Mouse (Mus musculus) thymus, adult 2 months (tissue): ENCODE data around the gene Prr15l.

Experiments
- CTCF ChIP-seq: fragments of 200-500 bp; IDR thresholded peaks from 2 replicates; pipeline ENCODE4 v1.5.1; 2012; ENCODE audit warnings: mild to moderate bottlenecking, control low read depth, low read length, moderate library complexity, borderline replicate concordance; ENCODE audit not compliant: control insufficient read depth, poor library complexity, insufficient read depth; ENCODE audit errors: extremely low read depth
- POLR2A ChIP-seq: fragments of 200-500 bp; IDR thresholded peaks from 2 replicates; pipeline ENCODE4 v1.6.1; 2012; ENCODE audit warnings: mild to moderate bottlenecking, low read length, control low read depth, moderate library complexity; ENCODE audit not compliant: control insufficient read depth, poor library complexity, insufficient read depth; ENCODE audit errors: extremely low read depth

DNA sequence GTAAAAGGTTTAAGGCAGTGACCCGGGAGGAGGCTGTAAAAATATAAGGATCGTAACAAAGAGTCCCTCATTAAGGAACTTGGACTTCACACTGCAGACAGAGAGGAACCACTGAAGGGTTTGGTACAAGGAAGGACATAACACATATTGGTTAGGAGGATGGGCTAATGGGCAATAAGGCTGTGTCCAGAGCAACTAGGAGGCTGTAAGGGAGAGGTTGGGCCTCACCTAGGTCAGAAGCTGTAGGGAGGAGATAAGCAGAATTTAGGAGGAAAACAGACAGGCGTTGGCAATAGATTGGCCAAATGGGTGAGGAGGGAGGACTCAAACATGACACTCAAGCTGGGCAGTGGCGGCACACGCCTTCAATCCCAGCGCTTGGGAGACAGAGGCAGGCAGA lies 10.5 kb upstream of the Prr15l start:
- TF ChIP-seq POLR2A (no peak), CTCF (no peak)
